Mouse (Mus musculus): ENCODE measurements at regions not wholly inside any gene's neighbourhood (a gene's known extent, or its start where the extent isn't known, plus 50 kb on each side); places are given as distances from the start of the nearest gene placed in this dataset.

DNA sequence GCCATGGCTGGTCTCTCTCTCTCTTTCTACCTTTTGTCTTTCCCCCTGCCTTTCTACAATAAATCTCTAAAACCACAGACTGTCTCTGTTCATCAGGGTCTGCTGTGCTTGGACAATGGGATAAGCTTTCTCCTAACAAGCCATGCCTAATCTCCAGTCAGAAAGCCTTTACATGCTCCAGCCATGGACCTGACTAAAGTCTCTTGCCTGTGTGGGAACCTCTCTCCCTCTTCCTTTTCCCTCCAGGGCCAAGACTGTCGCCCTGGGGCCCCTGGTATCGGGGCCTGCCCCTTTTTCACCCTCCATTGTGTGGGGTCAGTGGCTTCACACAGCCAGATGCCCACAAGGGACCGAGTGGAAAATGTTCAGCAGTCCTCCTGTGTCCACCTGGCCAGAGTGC is 1151.3 kb upstream of the Prmt6 start:
- TF ChIP-seq CTCF (IDR thresholded peaks at IDR 0.05; ENCODE audit: borderline replicate concordance, insufficient read depth, low read depth, low read length) (no peak), POLR2A (IDR thresholded peaks at IDR 0.05; ENCODE audit: borderline replicate concordance, insufficient read depth, low read length) (no peak)
